Mouse (Mus musculus): ENCODE measurements around the gene 4930512M02Rik. TPM values are rescaled to one million over a fixed set of nuclear protein-coding genes. Genes with fewer than 3 reads are reported as not detected.

4930512M02Rik gene
- polyA plus RNA-seq (2012; rRNA removed) = not detected in 2 replicates

GRCm38 (mm10) chr11:11627735-11628134 is at the start of gene 4930512M02Rik:
TSS of gene 4930512M02Rik (minus strand) at chr11:11627835.

Other genes with a start within 250 kb of the 4930512M02Rik start
- 0.11 and 0.12 TPM in 2 replicates for gene Spata48, start 165.7 kb downstream of the 4930512M02Rik start, polyA plus RNA-seq (2012; rRNA removed)
- 0.07 TPM in 2 replicates for gene Zpbp, start 165.4 kb downstream of the 4930512M02Rik start, polyA plus RNA-seq (2012; rRNA removed)
- 56.5 and 69.8 TPM in 2 replicates for gene Ikzf1, start 57.2 kb upstream of the 4930512M02Rik start, polyA plus RNA-seq (2012; rRNA removed)
- gene Fignl1, start 181.1 kb upstream of the 4930512M02Rik start, polyA plus RNA-seq (2012; rRNA removed) = 32.7 and 40.1 TPM in 2 replicates

Measured in liver, embryonic 14 days (tissue).